Mouse (Mus musculus): Measurements from ENCODE around the gene Cstb.

Gene Cstb

GRCm38 (mm10) chr10:78425181-78426041 is at the start of gene Cstb:
Cstb (plus strand) TSS chr10:78425669.
- peak; percentile 71 for DNase-seq (ENCODE audit: low read depth, low spot score)

- DNase-seq (ENCODE audit: low read depth, low spot score) = no peak
Observed at GRCm38 (mm10) chr10:78378516-78378915, 47.0 kb upstream of the Cstb start.

GRCm38 (mm10) chr10:78383567-78383966 is 41.9 kb upstream of the Cstb start:
- no peak for DNase-seq (ENCODE audit: low read depth, low spot score)

- peak; percentile 69 for DNase-seq (ENCODE audit: low read depth, low spot score)
Observed at GRCm38 (mm10) chr10:78385520-78385919, 39.9 kb upstream of the Cstb start.

- peak; percentile 77 for DNase-seq (ENCODE audit: low read depth, low spot score)
Observed at GRCm38 (mm10) chr10:78388216-78388980, 37.1 kb upstream of the Cstb start.

GRCm38 (mm10) chr10:78390982-78391470 is 34.4 kb upstream of the Cstb start:
- no peak for DNase-seq (ENCODE audit: low read depth, low spot score)

- DNase-seq (ENCODE audit: low read depth, low spot score) = no peak
Observed at GRCm38 (mm10) chr10:78392072-78392471, 33.4 kb upstream of the Cstb start.

- no peak for DNase-seq (ENCODE audit: low read depth, low spot score)
Observed at GRCm38 (mm10) chr10:78395377-78395776, 30.1 kb upstream of the Cstb start.

GRCm38 (mm10) chr10:78395819-78396624 is 29.4 kb upstream of the Cstb start:
- peak; percentile 98 for DNase-seq (ENCODE audit: low read depth, low spot score)

- DNase-seq (ENCODE audit: low read depth, low spot score) = no peak
Observed at GRCm38 (mm10) chr10:78396625-78396885, 28.9 kb upstream of the Cstb start.

GRCm38 (mm10) chr10:78399090-78399657 is 26.3 kb upstream of the Cstb start:
- no peak for DNase-seq (ENCODE audit: low read depth, low spot score)

GRCm38 (mm10) chr10:78401127-78401526 is 24.3 kb upstream of the Cstb start:
- DNase-seq (ENCODE audit: low read depth, low spot score) = no peak

- no peak for DNase-seq (ENCODE audit: low read depth, low spot score)
Observed at GRCm38 (mm10) chr10:78402301-78402922, 23.1 kb upstream of the Cstb start.

GRCm38 (mm10) chr10:78406152-78406551 is 19.3 kb upstream of the Cstb start:
- DNase-seq (ENCODE audit: low read depth, low spot score) = no peak

GRCm38 (mm10) chr10:78407132-78407531 is 18.3 kb upstream of the Cstb start:
- DNase-seq (ENCODE audit: low read depth, low spot score) = no peak

GRCm38 (mm10) chr10:78409035-78409788 is 16.3 kb upstream of the Cstb start:
- no peak for DNase-seq (ENCODE audit: low read depth, low spot score)

GRCm38 (mm10) chr10:78411851-78412250 is 13.6 kb upstream of the Cstb start:
- DNase-seq (ENCODE audit: low read depth, low spot score) = no peak

GRCm38 (mm10) chr10:78412319-78413151 is 12.9 kb upstream of the Cstb start, which contains the start of gene Rrp1:
Rrp1 (minus strand) TSS chr10:78413043.
- DNase-seq (ENCODE audit: low read depth, low spot score) = peak; percentile 91

GRCm38 (mm10) chr10:78413152-78413520 is 12.3 kb upstream of the Cstb start:
- DNase-seq (ENCODE audit: low read depth, low spot score) = no peak
